ENCODE assay signal across 21 mouse cellular contexts in genomic region chr5:82664121-82664520, GRCm38 (mm10).
DNase-seq lines count a peak whose midpoint lies in the region; ATAC-seq lines count a peak whose summit lies in the region.
"Had no signal": no experiment of that assay in that cellular context is flagged by ENCODE, and none has a peak within 500 bp of the region (broad histone marks: within the 10 kb centered on the region; RNA-seq: fewer than 3 reads in every experiment).

No protein-coding gene starts in this region.

- no peaks in the 10 kb centered on the region for H3K36me3 ChIP-seq in kidney, embryonic 16.5 days (ENCODE audit: insufficient read depth, low read length)
- H3K36me3 ChIP-seq in kidney, embryonic 14.5 days (ENCODE audit: control insufficient read depth, insufficient read depth, low read length), result no peaks in the 10 kb centered on the region
- H3K36me3 ChIP-seq: embryonic facial prominence, embryonic 13.5 days; embryonic facial prominence, embryonic 15.5 days; forebrain, embryonic 10.5 days; forebrain, embryonic 12.5 days had no signal

- H3K27me3 ChIP-seq in kidney, embryonic 16.5 days (ENCODE audit: insufficient read depth, low read length), result no peaks in the 10 kb centered on the region
- H3K27me3 ChIP-seq in kidney, embryonic 14.5 days (ENCODE audit: control insufficient read depth, insufficient read depth, low read length), result no peaks in the 10 kb centered on the region
- H3K27me3 ChIP-seq: embryonic facial prominence, embryonic 13.5 days; embryonic facial prominence, embryonic 15.5 days; forebrain, embryonic 12.5 days had no signal

- H3K4me1 ChIP-seq in kidney, embryonic 16.5 days (ENCODE audit: insufficient read depth, low read length), result no peaks in the 10 kb centered on the region
- no peaks in the 10 kb centered on the region for H3K4me1 ChIP-seq in kidney, embryonic 14.5 days (ENCODE audit: control insufficient read depth, insufficient read depth, low read length)
- H3K4me1 ChIP-seq: embryonic facial prominence, embryonic 13.5 days; embryonic facial prominence, embryonic 15.5 days; forebrain, embryonic 10.5 days; forebrain, embryonic 12.5 days had no signal

- no peak for ATAC-seq in kidney, embryonic 16.5 days (ENCODE audit: low FRiP score, low TSS enrichment)
- ATAC-seq in kidney, embryonic 14.5 days (ENCODE audit: low FRiP score, low TSS enrichment), result no peak
- ATAC-seq: forebrain, embryonic 14.5 days had no signal

- H3K27ac ChIP-seq in kidney, embryonic 16.5 days (ENCODE audit: low read length), result no peak overlapping the region
- no peak overlapping the region for H3K27ac ChIP-seq in kidney, embryonic 14.5 days (ENCODE audit: low read depth, low read length)
- H3K27ac ChIP-seq: embryonic facial prominence, embryonic 13.5 days; embryonic facial prominence, embryonic 15.5 days; forebrain, embryonic 10.5 days; forebrain, embryonic 12.5 days had no signal

- no peak overlapping the region for H3K4me2 ChIP-seq in kidney, embryonic 16.5 days (replicated peaks; ENCODE audit: low read depth, low read length)
- H3K4me2 ChIP-seq in kidney, embryonic 14.5 days (replicated peaks; ENCODE audit: low read depth, low read length), result no peak overlapping the region
- H3K4me2 ChIP-seq: embryonic facial prominence, embryonic 13.5 days; embryonic facial prominence, embryonic 15.5 days; forebrain, embryonic 12.5 days had no signal

- H3K9me3 ChIP-seq in kidney, embryonic 16.5 days (ENCODE audit: low read length), result no peaks in the 10 kb centered on the region
- no peaks in the 10 kb centered on the region for H3K9me3 ChIP-seq in kidney, embryonic 14.5 days (ENCODE audit: control insufficient read depth, low read length)
- H3K9me3 ChIP-seq: embryonic facial prominence, embryonic 13.5 days; embryonic facial prominence, embryonic 15.5 days; forebrain, embryonic 10.5 days; forebrain, embryonic 12.5 days had no signal

- H3K9ac ChIP-seq in kidney, embryonic 16.5 days (replicated peaks; ENCODE audit: low read length), result no peak overlapping the region
- H3K9ac ChIP-seq in kidney, embryonic 14.5 days (ENCODE audit: low read depth, low read length), result no peak overlapping the region
- H3K9ac ChIP-seq: embryonic facial prominence, embryonic 13.5 days; embryonic facial prominence, embryonic 15.5 days; forebrain, embryonic 12.5 days had no signal

- peak; percentile 12 for DNase-seq in kidney, adult 18-20 months
- peak; percentile 29 to 51 for DNase-seq in kidney, adult 8-10 months
- DNase-seq in kidney, postnatal 36 days, result peak; percentile 4 to 37
- no peak for DNase-seq in kidney, postnatal 4 days
- DNase-seq: adrenal gland, adult 2 months; adrenal gland, postnatal 10 days; adrenal gland, postnatal 25 days; cerebellum, adult 11 months; cerebellum, adult 18-20 months; cerebellum, adult 8-10 months; cerebellum, adult 9-11 months; cerebellum, postnatal 36 days; embryo, embryonic 11 days had no signal

- no peak overlapping the region for H3K4me3 ChIP-seq in kidney, embryonic 16.5 days (ENCODE audit: low read length)
- H3K4me3 ChIP-seq in kidney, embryonic 14.5 days (ENCODE audit: low read length), result no peak overlapping the region
- H3K4me3 ChIP-seq: embryonic facial prominence, embryonic 13.5 days; embryonic facial prominence, embryonic 15.5 days; erythroblast, embryonic 14.5 days; forebrain, embryonic 10.5 days; forebrain, embryonic 12.5 days had no signal

- WGBS in kidney, embryonic 16.5 days, result 87% methylated on average over 1 of the region's 1 CpGs
- WGBS in kidney, embryonic 14.5 days, result 93% methylated on average over 1 of the region's 1 CpGs

Comparison
In these comparisons a context has a peak if more than half of its experiments do, and no peak if none do; other contexts are left out.
1. DNase-seq: peak in kidney, adult 18-20 months (single experiment), kidney, adult 8-10 months (2 of 2) and kidney, postnatal 36 days (2 of 2); none in kidney, postnatal 4 days (0 of 2).